Mouse (Mus musculus) left cerebral cortex, adult 6 months (tissue): ENCODE results near the gene Sidt2. TPM values are rescaled to one million over a fixed set of nuclear protein-coding genes. Genes with fewer than 3 reads are reported as not detected.

Source experiments
- long read RNA-seq, 2 experiments: library from polyadenylated mRNA; unstranded; transcript quantifications; one replicate each; pipeline ENCODE4 v2.0.0; 2019 to 2020
- polyA plus RNA-seq: library from polyadenylated mRNA; unstranded; fragments of <200 nt; fragmentation: Nextera tagmentation; gene quantifications from 2 replicates; pipeline ENCODE4 v1.2.3, GENCODE M21; 2021

Sidt2 gene
- polyA plus RNA-seq = 10.9 and 44.3 TPM in 2 replicates
- long read RNA-seq, experiment 1, partial matches to known transcripts = 1 of 8 reads
- long read RNA-seq, experiment 1, other reads (novel, unspliced or antisense) = 7 of 8 reads
- long read RNA-seq, experiment 2, partial matches to known transcripts = 2 of 17 reads
- long read RNA-seq, experiment 2, other reads (novel, unspliced or antisense) = 15 of 17 reads

GRCm38 (mm10) chr9:45955107-45955963, at the start of gene Sidt2:
Sidt2 (minus strand) TSS chr9:45955258.

GRCm38 (mm10) chr9:45935628-45936210, 19.3 kb downstream of the Sidt2 start, which contains the start of gene Tagln:
Tagln (minus strand) TSS chr9:45936058.

GRCm38 (mm10) chr9:45906355-45907077, 48.5 kb downstream of the Sidt2 start, which contains the start of the genes Pcsk7 and Rnf214:
Pcsk7 (plus strand) TSS chr9:45906497.
Rnf214 (minus strand) TSS chr9:45906911.

Other genes with a start within 250 kb of the Sidt2 start
- gene Cep164, start 126.6 kb downstream of the Sidt2 start, polyA plus RNA-seq = 1.5 and 1.9 TPM in 2 replicates
- gene Bace1, start 116.7 kb downstream of the Sidt2 start, polyA plus RNA-seq = 29.3 and 30.1 TPM in 2 replicates
- gene Pcsk7, start 48.8 kb downstream of the Sidt2 start, polyA plus RNA-seq = 6.9 and 7.1 TPM in 2 replicates
- 27.7 and 44.1 TPM in 2 replicates for gene Rnf214, start 48.3 kb downstream of the Sidt2 start, polyA plus RNA-seq
- gene Tagln, start 19.2 kb downstream of the Sidt2 start, polyA plus RNA-seq = 3.7 and 4.3 TPM in 2 replicates
- 131 and 177 TPM in 2 replicates for gene Pafah1b2, start 57.4 kb upstream of the Sidt2 start, polyA plus RNA-seq
- gene Sik3, start 57.6 kb upstream of the Sidt2 start, polyA plus RNA-seq = 12.3 and 14.0 TPM in 2 replicates